Mouse (Mus musculus): ENCODE measurements around the gene Tmppe.
A peak's percentile ranks its signal among the peaks of the same experiment; 100 is the strongest.

The Tmppe gene

DNA sequence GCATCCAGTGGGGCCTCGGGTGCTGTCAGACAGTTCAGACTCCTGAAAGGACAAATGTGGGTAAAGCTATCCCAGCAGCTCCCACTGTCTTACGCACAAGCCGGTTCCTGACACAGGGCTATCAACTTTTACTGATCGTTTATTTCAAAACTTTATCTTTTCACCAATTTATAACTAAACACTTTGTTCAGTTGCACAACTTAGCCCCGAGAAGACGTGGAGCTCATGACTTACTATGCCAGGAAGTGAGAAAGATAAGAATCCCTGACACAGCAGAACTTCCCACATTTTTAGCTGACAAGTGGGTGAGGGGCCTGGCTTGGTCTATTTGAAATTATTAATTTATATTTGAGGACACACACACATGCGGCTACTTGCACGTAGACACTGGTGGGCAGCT lies 6.2 kb upstream of the Tmppe start:
- no peak for DNase-seq (ENCODE audit: low read depth, low spot score)

DNA sequence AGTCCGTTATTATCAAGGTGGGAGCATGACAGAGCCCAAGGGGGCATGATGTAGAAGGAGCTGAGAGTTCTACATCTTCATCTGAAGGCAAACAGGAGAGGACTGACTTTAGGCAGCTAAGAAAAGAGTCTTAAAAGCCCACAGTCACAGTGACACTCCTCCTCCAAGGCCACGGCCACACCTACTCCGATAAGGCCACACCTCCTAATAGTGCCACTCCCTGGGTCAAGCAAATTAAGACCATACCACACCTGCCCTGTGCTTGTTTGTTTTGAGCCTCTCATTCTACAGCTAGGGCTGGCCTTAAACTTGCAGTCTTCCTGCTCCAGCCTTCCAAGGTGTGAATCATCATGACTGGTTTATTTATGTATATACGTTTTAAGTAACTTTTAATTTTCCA lies 5.6 kb upstream of the Tmppe start:
- no peak for DNase-seq (ENCODE audit: low read depth, low spot score)

DNA sequence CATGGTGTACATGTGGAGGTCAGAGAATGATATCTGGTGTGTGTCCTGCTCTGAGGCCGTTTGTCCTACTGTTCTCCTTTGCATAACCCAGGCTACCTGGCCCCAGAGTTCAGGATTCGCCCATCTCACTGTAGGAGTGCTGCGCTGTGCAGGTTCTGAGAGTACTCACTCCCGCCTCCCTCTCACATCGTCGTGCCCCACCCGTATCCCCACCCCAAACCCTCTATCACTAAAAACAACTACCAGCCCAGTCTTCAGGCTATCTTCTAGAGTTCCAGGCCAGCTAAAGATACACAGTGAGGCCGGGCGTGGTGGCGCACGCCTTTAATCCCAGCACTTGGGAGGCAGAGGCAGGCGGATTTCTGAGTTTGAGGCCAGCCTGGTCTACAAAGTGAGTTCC lies 1.2 kb upstream of the Tmppe start:
- no peak for DNase-seq (ENCODE audit: low read depth, low spot score)

- DNase-seq (ENCODE audit: low read depth, low spot score), result no peak
Observed at GRCm38 (mm10) chr9:114400588-114400948, 337 bp upstream of the Tmppe start.

GRCm38 (mm10) chr9:114401685-114402080 lies 778 bp downstream of the Tmppe start:
- DNase-seq (ENCODE audit: low read depth, low spot score), result peak; percentile 62

DNA sequence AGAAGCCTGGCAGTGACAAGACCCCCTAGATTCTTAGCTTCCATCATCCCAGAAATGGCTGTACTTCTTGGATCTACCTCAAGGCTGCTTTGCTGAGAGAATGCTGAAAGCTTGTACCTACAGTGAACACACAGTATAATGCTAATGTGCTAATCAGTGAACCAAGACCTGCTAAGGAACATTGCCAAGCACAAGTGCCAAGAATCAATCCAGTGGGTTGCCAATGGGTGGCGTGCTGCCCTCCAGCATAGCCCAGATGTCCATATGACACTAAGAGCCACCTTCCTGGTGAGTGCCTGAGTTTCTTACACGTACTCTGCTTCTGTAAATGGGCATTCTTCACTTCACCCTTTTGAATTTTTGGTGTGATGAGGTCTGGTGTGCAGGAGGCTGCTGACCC lies 6.8 kb downstream of the Tmppe start:
- no peak for DNase-seq (ENCODE audit: low read depth, low spot score)

DNA sequence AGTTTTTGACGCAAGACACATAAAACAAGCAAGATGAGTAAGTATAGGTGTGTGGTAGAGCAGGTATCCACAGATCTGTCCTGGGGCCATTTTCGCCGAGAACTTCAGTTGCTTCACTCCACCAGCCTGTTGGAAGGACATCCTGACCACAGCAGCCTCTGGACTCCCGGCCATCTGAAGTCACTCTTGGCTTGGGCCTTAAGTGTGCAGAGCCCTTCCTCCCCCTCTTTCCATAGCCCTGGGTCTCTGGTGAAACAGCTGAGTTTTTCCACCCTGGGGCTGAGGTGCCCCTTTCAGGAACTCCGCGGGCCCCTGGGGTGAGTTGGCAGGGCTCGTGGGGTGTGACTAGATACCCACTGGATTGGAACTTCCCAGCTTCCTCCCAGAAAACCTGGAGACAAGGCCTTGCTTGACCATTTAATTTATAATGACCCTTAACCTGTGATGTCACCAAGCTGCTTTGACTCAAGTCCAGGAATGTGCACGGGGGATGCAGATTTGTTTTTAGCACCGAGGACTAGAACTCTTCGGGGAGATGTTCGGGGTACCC lies 9.5 kb downstream of the Tmppe start:
- DNase-seq (ENCODE audit: low read depth, low spot score), result no peak

DNA sequence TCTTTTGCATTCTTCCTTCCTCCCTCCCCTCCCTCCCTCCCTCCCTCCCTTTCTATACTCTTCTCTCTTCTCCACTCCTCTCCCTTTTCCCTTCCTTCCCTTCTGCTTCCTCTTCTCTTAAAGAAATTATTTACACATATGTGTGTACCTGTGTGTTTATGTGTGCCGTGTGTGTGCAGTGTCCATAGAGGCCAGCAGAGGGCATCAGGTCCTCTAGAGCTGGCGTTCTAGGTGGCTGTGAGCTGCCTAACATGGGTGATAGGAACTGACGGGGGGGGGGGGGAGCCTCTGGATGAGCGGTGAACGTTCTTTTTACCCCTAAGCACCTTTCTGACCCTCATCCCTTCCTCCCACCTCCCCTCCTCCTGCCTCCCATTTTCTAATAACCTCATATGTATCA lies 10.4 kb downstream of the Tmppe start:
- DNase-seq (ENCODE audit: low read depth, low spot score), result no peak

GRCm38 (mm10) chr9:114412406-114412805 lies 11.5 kb downstream of the Tmppe start:
- no peak for DNase-seq (ENCODE audit: low read depth, low spot score)

GRCm38 (mm10) chr9:114413866-114414265 lies 13.0 kb downstream of the Tmppe start:
- DNase-seq (ENCODE audit: low read depth, low spot score), result no peak

GRCm38 (mm10) chr9:114415701-114416100 lies 14.8 kb downstream of the Tmppe start:
- peak; percentile 74 for DNase-seq (ENCODE audit: low read depth, low spot score)

- DNase-seq (ENCODE audit: low read depth, low spot score), result no peak
Observed at GRCm38 (mm10) chr9:114416646-114417517, 16.0 kb downstream of the Tmppe start.

DNA sequence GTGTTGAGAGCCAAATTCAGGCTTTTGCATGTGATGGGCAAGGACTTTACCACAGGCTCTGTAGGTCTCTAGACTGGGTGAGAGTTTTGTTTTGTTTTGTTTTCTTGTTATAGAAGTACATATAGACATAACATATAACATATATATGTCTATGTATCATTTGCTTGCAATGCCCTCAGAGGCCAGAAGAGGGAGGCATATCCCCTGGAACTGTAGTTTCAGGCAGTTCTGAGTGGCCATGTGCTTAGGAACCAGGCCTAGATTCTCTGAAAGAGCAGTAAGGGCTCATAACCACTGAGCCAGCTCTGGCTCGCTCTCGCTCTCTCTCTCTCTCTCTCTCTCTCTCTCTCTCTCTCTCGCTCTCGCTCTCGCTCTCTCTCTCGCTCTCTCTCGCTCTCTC lies 17.3 kb downstream of the Tmppe start:
- DNase-seq (ENCODE audit: low read depth, low spot score), result peak; percentile 54

DNA sequence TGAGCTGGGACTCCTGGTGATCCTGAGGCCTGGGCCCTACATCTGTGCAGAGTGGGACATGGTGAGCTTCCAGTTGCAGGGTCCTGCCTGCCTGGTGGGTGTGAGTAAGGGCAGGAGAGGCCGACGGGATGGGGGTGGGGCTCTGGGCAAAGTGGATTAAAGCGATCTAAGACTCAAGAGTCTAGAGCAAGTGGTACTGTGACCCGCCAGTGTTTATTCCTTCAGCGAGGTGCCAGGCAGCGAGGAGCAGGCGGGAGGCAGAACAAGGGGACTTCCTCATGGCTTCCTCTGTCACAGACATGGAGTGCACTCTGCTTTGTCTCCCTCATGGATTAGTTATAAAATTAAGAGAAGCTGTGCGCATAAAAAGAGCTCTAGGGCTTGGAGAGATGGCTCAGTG lies 19.5 kb downstream of the Tmppe start:
- no peak for DNase-seq (ENCODE audit: low read depth, low spot score)

DNA sequence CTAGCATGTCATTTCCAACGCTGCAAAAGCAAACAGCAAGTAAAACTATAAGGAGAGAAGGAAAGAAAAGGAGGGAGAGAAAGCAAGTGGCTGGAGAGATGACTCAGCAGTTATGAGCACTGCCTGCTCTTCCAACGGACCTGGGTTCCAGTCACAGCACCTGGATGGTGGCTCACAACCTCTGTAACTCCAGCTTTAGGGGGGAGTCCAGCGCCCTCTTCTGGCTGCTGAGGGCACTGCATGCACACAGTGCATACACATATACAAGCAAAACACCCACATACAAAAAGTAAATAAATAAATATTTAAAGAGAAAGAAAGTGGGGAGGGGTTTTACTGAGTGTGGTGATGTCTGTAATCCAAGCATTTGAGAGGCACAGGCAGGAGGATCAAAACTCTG lies 20.1 kb downstream of the Tmppe start:
- no peak for DNase-seq (ENCODE audit: low read depth, low spot score)

- DNase-seq (ENCODE audit: low read depth, low spot score), result no peak
Observed at GRCm38 (mm10) chr9:114421797-114422196, 20.9 kb downstream of the Tmppe start.

- no peak for DNase-seq (ENCODE audit: low read depth, low spot score)
Observed at GRCm38 (mm10) chr9:114425576-114425975, 24.7 kb downstream of the Tmppe start.

GRCm38 (mm10) chr9:114426201-114426600 lies 25.3 kb downstream of the Tmppe start:
- DNase-seq (ENCODE audit: low read depth, low spot score), result no peak

DNA sequence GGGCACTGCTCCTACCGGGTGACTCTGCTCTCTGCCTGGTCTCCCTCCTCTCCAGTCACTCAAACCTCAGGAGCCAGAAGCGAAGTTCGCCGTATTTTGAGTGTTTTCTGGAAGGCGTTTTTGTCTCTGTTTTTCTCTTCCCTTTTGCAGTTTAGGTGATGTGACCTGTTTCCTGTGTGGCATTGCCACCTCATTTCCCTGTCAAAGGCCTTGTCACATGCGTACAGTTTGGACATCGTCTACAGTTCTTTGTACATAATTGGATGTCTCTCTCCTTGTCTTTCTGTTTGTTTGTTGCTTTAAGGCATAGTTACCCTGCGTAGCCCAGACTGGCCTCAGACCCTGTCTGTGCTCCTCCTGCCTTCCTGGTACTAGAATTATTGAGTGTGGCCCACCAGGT lies 26.5 kb downstream of the Tmppe start:
- DNase-seq (ENCODE audit: low read depth, low spot score), result no peak

- DNase-seq (ENCODE audit: low read depth, low spot score), result no peak
Observed at GRCm38 (mm10) chr9:114428103-114428834, 27.4 kb downstream of the Tmppe start.

GRCm38 (mm10) chr9:114435668-114436067 lies 34.8 kb downstream of the Tmppe start:
- DNase-seq (ENCODE audit: low read depth, low spot score), result no peak

DNA sequence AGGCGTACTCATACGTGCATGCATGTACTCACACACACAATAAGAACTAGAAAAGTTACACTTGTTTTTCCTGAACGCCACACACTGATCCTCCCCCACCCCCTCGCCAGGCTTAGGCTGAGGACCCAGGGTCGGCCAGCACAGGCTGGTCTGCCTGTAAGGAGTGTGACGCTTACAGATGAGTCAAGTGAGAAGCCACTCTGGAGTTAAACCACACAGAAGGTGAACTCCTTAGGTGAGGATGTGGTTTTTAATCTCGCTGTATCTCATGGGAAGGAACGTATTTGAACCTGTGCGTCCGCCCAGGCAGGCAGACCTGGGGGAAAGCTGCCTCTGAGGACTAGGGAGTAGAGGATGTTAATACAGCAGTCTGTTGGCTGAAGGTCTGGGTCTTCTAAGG lies 39.6 kb downstream of the Tmppe start:
- no peak for DNase-seq (ENCODE audit: low read depth, low spot score)

- no peak for DNase-seq (ENCODE audit: low read depth, low spot score)
Observed at GRCm38 (mm10) chr9:114442225-114442624, 41.3 kb downstream of the Tmppe start.
